Mouse (Mus musculus) stomach, postnatal 0 days (tissue): ENCODE measurements around the gene Olfr1262.

Source experiments
- CTCF ChIP-seq: IDR thresholded peaks from 2 replicates; pipeline ENCODE4 v1.5.1; 2016; ENCODE audit warnings: antibody characterized with exemption, low read depth, mild to moderate bottlenecking, moderate library complexity
- EP300 ChIP-seq: optimal IDR thresholded peaks from 2 replicates; pipeline ENCODE3; 2016; ENCODE audit warnings: antibody characterized with exemption

GRCm38 (mm10) chr2:90011831-90012230 is 11.9 kb downstream of the Olfr1262 start, which contains the start of gene Olfr1263:
- TF ChIP-seq CTCF (no peak), EP300 (no peak)
